In the genomic region with DNA sequence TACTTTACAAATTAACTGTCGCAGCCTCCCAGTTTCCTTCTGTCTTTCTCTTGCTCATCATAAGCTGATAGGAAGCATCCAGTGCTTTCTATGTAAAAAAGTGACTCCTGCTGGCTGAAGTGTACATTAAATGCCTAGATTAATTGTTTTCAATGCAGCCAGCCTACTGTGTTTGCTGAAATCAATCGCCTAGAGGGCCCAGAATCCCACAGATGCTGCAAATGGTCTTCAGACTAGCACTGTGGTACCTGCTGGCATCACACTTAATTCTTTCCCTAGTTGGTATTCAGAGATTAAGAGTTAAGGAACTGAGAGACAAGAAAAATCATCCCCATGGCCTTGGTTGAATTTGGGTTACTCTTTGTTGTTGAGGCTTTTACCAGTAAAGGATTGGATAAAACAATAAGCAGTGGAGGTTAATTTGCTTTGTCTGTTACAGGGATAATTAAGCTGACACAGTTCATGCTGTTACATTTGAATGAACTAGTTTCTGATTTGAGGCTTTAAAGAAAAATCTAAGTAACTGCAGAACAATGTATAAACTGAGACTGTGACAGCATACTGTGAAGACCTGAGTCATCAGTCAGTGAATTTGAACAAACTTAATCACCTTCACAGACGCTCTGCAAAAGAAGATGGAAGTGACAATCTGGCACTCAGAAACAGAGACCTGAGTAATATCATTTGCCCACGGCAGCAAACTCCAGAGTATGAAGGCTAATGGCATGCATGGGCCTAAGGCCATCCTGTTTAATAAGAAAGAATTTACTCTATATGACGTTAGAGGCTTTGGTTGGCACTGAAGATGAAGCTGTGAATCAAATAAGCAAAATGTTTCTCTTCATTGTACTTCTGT, we compare ENCODE assay signal across 27 mouse cellular contexts.
DNase-seq lines count a peak whose midpoint lies in the region; ATAC-seq and TF ChIP-seq lines count a peak whose summit lies in the region.
"Had no signal": no experiment of that assay in that cellular context is flagged by ENCODE, and none has a peak within 500 bp of the region (broad histone marks: within the 10 kb centered on the region; RNA-seq: fewer than 3 reads in every experiment).

No protein-coding gene starts in this region.

- H3K9ac ChIP-seq in hindbrain, postnatal 0 days (replicated peaks; ENCODE audit: low read length) = no peak overlapping the region
- no peak overlapping the region for H3K9ac ChIP-seq in midbrain, postnatal 0 days (replicated peaks; ENCODE audit: low read length, poor library complexity, severe bottlenecking)
- H3K9ac ChIP-seq: embryonic facial prominence, embryonic 13.5 days; heart, embryonic 13.5 days; intestine, embryonic 15.5 days; limb, embryonic 15.5 days; liver, embryonic 13.5 days; stomach, embryonic 15.5 days had no signal

- WGBS in hindbrain, postnatal 0 days = 52% methylated on average over 5 of the region's 5 CpGs
- WGBS in hindbrain, embryonic 10.5 days = 69% methylated on average over 5 of the region's 5 CpGs
- whole genome bisulfite sequencing in midbrain, postnatal 0 days = 38% methylated on average over 5 of the region's 5 CpGs

- H3K4me3 ChIP-seq in hindbrain, postnatal 0 days (ENCODE audit: low read length) = no peak overlapping the region
- H3K4me3 ChIP-seq in hindbrain, embryonic 10.5 days = no peak overlapping the region
- H3K4me3 ChIP-seq in midbrain, postnatal 0 days (ENCODE audit: low read depth, low read length) = no peak overlapping the region
- H3K4me3 ChIP-seq: embryonic facial prominence, embryonic 13.5 days; forebrain, embryonic 10.5 days; heart, embryonic 13.5 days; intestine, embryonic 15.5 days; limb, embryonic 10.5 days; limb, embryonic 15.5 days; liver, embryonic 13.5 days; stomach, embryonic 15.5 days had no signal

- no peak overlapping the region for H3K27ac ChIP-seq in hindbrain, postnatal 0 days
- no peak overlapping the region for H3K27ac ChIP-seq in hindbrain, embryonic 10.5 days
- H3K27ac ChIP-seq in midbrain, postnatal 0 days (ENCODE audit: low read depth, low read length) = no peak overlapping the region
- H3K27ac ChIP-seq: embryonic facial prominence, embryonic 13.5 days; forebrain, embryonic 10.5 days; heart, embryonic 13.5 days; intestine, embryonic 15.5 days; kidney, postnatal 0 days; limb, embryonic 10.5 days; limb, embryonic 15.5 days; liver, embryonic 13.5 days; macrophage; stomach, embryonic 15.5 days had no signal

- no peak overlapping the region for H3K4me2 ChIP-seq in hindbrain, postnatal 0 days (ENCODE audit: low read depth, low read length)
- no peak overlapping the region for H3K4me2 ChIP-seq in midbrain, postnatal 0 days (ENCODE audit: low read depth, low read length, poor library complexity, severe bottlenecking)
- H3K4me2 ChIP-seq: embryonic facial prominence, embryonic 13.5 days; heart, embryonic 13.5 days; intestine, embryonic 15.5 days; limb, embryonic 15.5 days; liver, embryonic 13.5 days; stomach, embryonic 15.5 days had no signal

- peak; percentile 21 for TF ChIP-seq CTCF in hindbrain, postnatal 0 days (IDR thresholded peaks at IDR 0.05; ENCODE audit: low read depth)
- no peak for TF ChIP-seq CTCF in midbrain, postnatal 0 days (IDR thresholded peaks at IDR 0.05)

- DNase-seq in hindbrain, postnatal 0 days (ENCODE audit: low spot score) = peak; percentile 26
- DNase-seq in hindbrain, embryonic 10.5 days (ENCODE audit: low spot score) = no peak
- DNase-seq in retina, postnatal 1 day = peak; percentile 26
- DNase-seq in retina, embryonic 14.5 days (ENCODE audit: low spot score) = no peak
- peak; percentile 17 for DNase-seq in midbrain, postnatal 0 days (ENCODE audit: low spot score)
- DNase-seq in left cerebral cortex, adult 18-20 months (ENCODE audit: low spot score in 2 of 2) = no peak
- DNase-seq: adrenal gland, postnatal 10 days; B cell, adult 2 months; cerebellum, adult 18-20 months; cerebellum, postnatal 10 days; gastrocnemius, postnatal 10 days; heart, postnatal 10 days; kidney, adult 2 months; kidney, postnatal 4 days; liver, embryonic 13.5 days; lung, adult 2 months; lung, postnatal 10 days; right cerebral cortex, postnatal 25 days had no signal

- H3K27me3 ChIP-seq in hindbrain, postnatal 0 days (ENCODE audit: insufficient read depth, low read length) = no peaks in the 10 kb centered on the region
- H3K27me3 ChIP-seq in hindbrain, embryonic 10.5 days (ENCODE audit: insufficient read depth, poor library complexity, severe bottlenecking) = no peaks in the 10 kb centered on the region
- no peaks in the 10 kb centered on the region for H3K27me3 ChIP-seq in midbrain, postnatal 0 days (ENCODE audit: insufficient read depth, low read length)
- H3K27me3 ChIP-seq: embryonic facial prominence, embryonic 13.5 days; heart, embryonic 13.5 days; intestine, embryonic 15.5 days; limb, embryonic 15.5 days; liver, embryonic 13.5 days; stomach, embryonic 15.5 days had no signal

- ATAC-seq in hindbrain, postnatal 0 days = no peak
- ATAC-seq in midbrain, postnatal 0 days (ENCODE audit: low FRiP score) = 0 out of 2 replicates have a peak, but pooled peaks have one; percentile 18
- ATAC-seq: intestine, embryonic 15.5 days had no signal

- no peaks in the 10 kb centered on the region for H3K9me3 ChIP-seq in hindbrain, postnatal 0 days (ENCODE audit: low read length)
- no peaks in the 10 kb centered on the region for H3K9me3 ChIP-seq in hindbrain, embryonic 10.5 days
- no peaks in the 10 kb centered on the region for H3K9me3 ChIP-seq in midbrain, postnatal 0 days (ENCODE audit: low read length)
- H3K9me3 ChIP-seq: embryonic facial prominence, embryonic 13.5 days; forebrain, embryonic 10.5 days; heart, embryonic 13.5 days; intestine, embryonic 15.5 days; limb, embryonic 10.5 days; limb, embryonic 15.5 days; liver, embryonic 13.5 days; stomach, embryonic 15.5 days had no signal

- H3K4me1 ChIP-seq in hindbrain, postnatal 0 days (ENCODE audit: insufficient read depth, low read length) = no peaks in the 10 kb centered on the region
- no peaks in the 10 kb centered on the region for H3K4me1 ChIP-seq in hindbrain, embryonic 10.5 days (replicated peaks)
- H3K4me1 ChIP-seq in midbrain, postnatal 0 days (ENCODE audit: insufficient read depth, low read length) = no peaks in the 10 kb centered on the region
- H3K4me1 ChIP-seq: embryonic facial prominence, embryonic 13.5 days; forebrain, embryonic 10.5 days; heart, embryonic 13.5 days; intestine, embryonic 15.5 days; limb, embryonic 10.5 days; limb, embryonic 15.5 days; liver, embryonic 13.5 days; stomach, embryonic 15.5 days had no signal

- no peaks in the 10 kb centered on the region for H3K36me3 ChIP-seq in hindbrain, postnatal 0 days (ENCODE audit: insufficient read depth, low read length)
- H3K36me3 ChIP-seq in hindbrain, embryonic 10.5 days = no peaks in the 10 kb centered on the region
- no peaks in the 10 kb centered on the region for H3K36me3 ChIP-seq in midbrain, postnatal 0 days (ENCODE audit: insufficient read depth, low read length)
- H3K36me3 ChIP-seq: embryonic facial prominence, embryonic 13.5 days; forebrain, embryonic 10.5 days; heart, embryonic 13.5 days; intestine, embryonic 15.5 days; limb, embryonic 10.5 days; limb, embryonic 15.5 days; liver, embryonic 13.5 days; stomach, embryonic 15.5 days had no signal

Comparison
In these comparisons a context has a peak if more than half of its experiments do, and no peak if none do; other contexts are left out.
1. DNase-seq: peak in hindbrain, postnatal 0 days (single experiment), retina, postnatal 1 day (single experiment) and midbrain, postnatal 0 days (single experiment); none in hindbrain, embryonic 10.5 days (single experiment), retina, embryonic 14.5 days (single experiment) and left cerebral cortex, adult 18-20 months (0 of 2).